Mouse (Mus musculus): ENCODE data around the gene Aim2.

The Aim2 gene

GRCm38 (mm10) chr1:173398323-173398970 is 47.8 kb downstream of the Aim2 start:
- peak; percentile 75 for DNase-seq

GRCm38 (mm10) chr1:173404696-173405309 is 54.1 kb downstream of the Aim2 start:
- peak; percentile 21 for DNase-seq

GRCm38 (mm10) chr1:173409066-173409465 is 58.4 kb downstream of the Aim2 start:
- DNase-seq: no peak

- DNase-seq: no peak
Measured at GRCm38 (mm10) chr1:173411863-173412262, 61.2 kb downstream of the Aim2 start.

GRCm38 (mm10) chr1:173414631-173415030 is 64.0 kb downstream of the Aim2 start:
- DNase-seq: no peak

- no peak for DNase-seq
Measured at GRCm38 (mm10) chr1:173418516-173418915, 67.8 kb downstream of the Aim2 start.

GRCm38 (mm10) chr1:173418936-173419621 is 68.4 kb downstream of the Aim2 start:
- no peak for DNase-seq

- no peak for DNase-seq
Measured at GRCm38 (mm10) chr1:173420374-173420773, 69.7 kb downstream of the Aim2 start.

- no peak for DNase-seq
Measured at GRCm38 (mm10) chr1:173426345-173426744, 75.7 kb downstream of the Aim2 start.

GRCm38 (mm10) chr1:173427385-173427784 is 76.7 kb downstream of the Aim2 start:
- DNase-seq: no peak

- no peak for DNase-seq
Measured at GRCm38 (mm10) chr1:173429995-173430699, 79.5 kb downstream of the Aim2 start.

GRCm38 (mm10) chr1:173432411-173432810 is 81.7 kb downstream of the Aim2 start:
- DNase-seq: no peak

- no peak for DNase-seq
Measured at GRCm38 (mm10) chr1:173437161-173437953, 86.7 kb downstream of the Aim2 start.

- no peak for DNase-seq
Measured at GRCm38 (mm10) chr1:173440681-173441080, 90.0 kb downstream of the Aim2 start.

- DNase-seq: no peak
Measured at GRCm38 (mm10) chr1:173441210-173441609, 90.5 kb downstream of the Aim2 start.

- DNase-seq: no peak
Measured at GRCm38 (mm10) chr1:173443061-173443460, 92.4 kb downstream of the Aim2 start.

GRCm38 (mm10) chr1:173447067-173447466 is 96.4 kb downstream of the Aim2 start:
- DNase-seq: no peak

- no peak for DNase-seq
Measured at GRCm38 (mm10) chr1:173450621-173451020, 99.9 kb downstream of the Aim2 start.

GRCm38 (mm10) chr1:173451665-173452064 is 101.0 kb downstream of the Aim2 start:
- no peak for DNase-seq

GRCm38 (mm10) chr1:173456139-173456754 is 105.6 kb downstream of the Aim2 start:
- peak; percentile 67 for DNase-seq

- DNase-seq: no peak
Measured at GRCm38 (mm10) chr1:173456761-173457160, 106.1 kb downstream of the Aim2 start.

All from retina, postnatal 1 day (tissue).